Mouse (Mus musculus) frontal cortex, postnatal 10 days (tissue): ENCODE data around the gene Zfp770.

Experiments
- DNase-seq, 2 experiments: peaks; one replicate each; pipeline ENCODE4 v3.0.0; 2022; ENCODE audit warnings: low spot score in 2 of 2, mixed read lengths in 1 of 2

Gene Zfp770

GRCm38 (mm10) chr2:114143842-114144241 lies 57.4 kb downstream of the Zfp770 start:
- DNase-seq, result no peak
